Mouse (Mus musculus): Measurements from ENCODE around the gene Sirt5. TPM values are rescaled to one million over a fixed set of nuclear protein-coding genes. Genes with fewer than 3 reads are reported as not detected.

The Sirt5 gene
- polyA plus RNA-seq, 1 experiment from 2014 or later = 36.4 TPM

- 70% methylated on average over 9 of the region's 9 CpGs for WGBS
- H3K4me3 ChIP-seq (ENCODE audit: low read depth, low read length) = no peak overlapping the region
- H3K36me3 ChIP-seq (ENCODE audit: control insufficient read depth, insufficient read depth, low read length) = no peaks in the 10 kb centered on the region
- H3K4me2 ChIP-seq (ENCODE audit: low read depth, low read length) = no peak overlapping the region
- ATAC-seq (ENCODE audit: low read depth) = no peak
- H3K9me3 ChIP-seq (ENCODE audit: control insufficient read depth, low read length) = no peaks in the 10 kb centered on the region
- no peaks in the 10 kb centered on the region for H3K27me3 ChIP-seq (ENCODE audit: control insufficient read depth, insufficient read depth, low read length)
- no peak overlapping the region for H3K9ac ChIP-seq (replicated peaks; ENCODE audit: low read depth, low read length)
- no peak overlapping the region for H3K27ac ChIP-seq (ENCODE audit: low read depth, low read length)
- H3K4me1 ChIP-seq (ENCODE audit: control insufficient read depth, insufficient read depth, low read length) = 0 out of 2 replicates have a peak, but pooled peaks cover 4% of the 10 kb centered on the region
Measured at GRCm38 (mm10) chr13:43362353-43362752, 2.9 kb upstream of the Sirt5 start.

GRCm38 (mm10) chr13:43365825-43366184 lies 509 bp downstream of the Sirt5 start:
- Histone ChIP-seq H3K36me3 (ENCODE audit: control insufficient read depth, insufficient read depth, low read length) (no peaks in the 10 kb centered on the region), H3K4me3 (ENCODE audit: low read depth, low read length) (peak overlapping the region; percentile 55), H3K4me2 (ENCODE audit: low read depth, low read length) (peak overlapping the region; percentile 76), H3K4me1 (ENCODE audit: control insufficient read depth, insufficient read depth, low read length) (0 out of 2 replicates have a peak, but pooled peaks cover 4% of the 10 kb centered on the region), H3K9ac (replicated peaks; ENCODE audit: low read depth, low read length) (peak overlapping the region; percentile 75), H3K27ac (ENCODE audit: low read depth, low read length) (peak overlapping the region; percentile 66), H3K27me3 (ENCODE audit: control insufficient read depth, insufficient read depth, low read length) (no peaks in the 10 kb centered on the region), H3K9me3 (ENCODE audit: control insufficient read depth, low read length) (no peaks in the 10 kb centered on the region)
- peak; percentile 56 for ATAC-seq (ENCODE audit: low read depth)
- 12% methylated on average over 11 of the region's 11 CpGs for WGBS

- no peak overlapping the region for H3K4me3 ChIP-seq (ENCODE audit: low read depth, low read length)
- no peak overlapping the region for H3K4me2 ChIP-seq (ENCODE audit: low read depth, low read length)
- H3K9ac ChIP-seq (replicated peaks; ENCODE audit: low read depth, low read length) = no peak overlapping the region
- ATAC-seq (ENCODE audit: low read depth) = no peak
- H3K27me3 ChIP-seq (ENCODE audit: control insufficient read depth, insufficient read depth, low read length) = no peaks in the 10 kb centered on the region
- H3K9me3 ChIP-seq (ENCODE audit: control insufficient read depth, low read length) = no peaks in the 10 kb centered on the region
- WGBS = 87% methylated on average over 6 of the region's 6 CpGs
- H3K4me1 ChIP-seq (ENCODE audit: control insufficient read depth, insufficient read depth, low read length) = 0 out of 2 replicates have a peak, but pooled peaks cover 1% of the 10 kb centered on the region
- H3K27ac ChIP-seq (ENCODE audit: low read depth, low read length) = no peak overlapping the region
- H3K36me3 ChIP-seq (ENCODE audit: control insufficient read depth, insufficient read depth, low read length) = no peaks in the 10 kb centered on the region
Measured at GRCm38 (mm10) chr13:43370063-43370462, 4.8 kb downstream of the Sirt5 start.

- no peak for ATAC-seq (ENCODE audit: low read depth)
- H3K36me3 ChIP-seq (ENCODE audit: control insufficient read depth, insufficient read depth, low read length) = no peaks in the 10 kb centered on the region
- no peaks in the 10 kb centered on the region for H3K4me1 ChIP-seq (ENCODE audit: control insufficient read depth, insufficient read depth, low read length)
- no peak overlapping the region for H3K4me3 ChIP-seq (ENCODE audit: low read depth, low read length)
- no peak overlapping the region for H3K9ac ChIP-seq (replicated peaks; ENCODE audit: low read depth, low read length)
- H3K4me2 ChIP-seq (ENCODE audit: low read depth, low read length) = no peak overlapping the region
- no peak overlapping the region for H3K27ac ChIP-seq (ENCODE audit: low read depth, low read length)
- WGBS = 91% methylated on average over 1 of the region's 1 CpGs
- H3K27me3 ChIP-seq (ENCODE audit: control insufficient read depth, insufficient read depth, low read length) = no peaks in the 10 kb centered on the region
- no peaks in the 10 kb centered on the region for H3K9me3 ChIP-seq (ENCODE audit: control insufficient read depth, low read length)
Measured at GRCm38 (mm10) chr13:43372892-43373291, 7.6 kb downstream of the Sirt5 start.

GRCm38 (mm10) chr13:43374205-43374604 lies 8.9 kb downstream of the Sirt5 start:
- Histone ChIP-seq H3K27ac (ENCODE audit: low read depth, low read length) (no peak overlapping the region), H3K27me3 (ENCODE audit: control insufficient read depth, insufficient read depth, low read length) (no peaks in the 10 kb centered on the region), H3K4me3 (ENCODE audit: low read depth, low read length) (no peak overlapping the region), H3K9ac (replicated peaks; ENCODE audit: low read depth, low read length) (no peak overlapping the region), H3K4me1 (ENCODE audit: control insufficient read depth, insufficient read depth, low read length) (no peaks in the 10 kb centered on the region), H3K9me3 (ENCODE audit: control insufficient read depth, low read length) (no peaks in the 10 kb centered on the region), H3K4me2 (ENCODE audit: low read depth, low read length) (no peak overlapping the region), H3K36me3 (ENCODE audit: control insufficient read depth, insufficient read depth, low read length) (no peaks in the 10 kb centered on the region)
- ATAC-seq (ENCODE audit: low read depth) = no peak
- 89% methylated on average over 10 of the region's 10 CpGs for WGBS

GRCm38 (mm10) chr13:43374918-43375432 lies 9.7 kb downstream of the Sirt5 start:
- H3K9me3 ChIP-seq (ENCODE audit: control insufficient read depth, low read length) = no peaks in the 10 kb centered on the region
- no peak overlapping the region for H3K4me3 ChIP-seq (ENCODE audit: low read depth, low read length)
- no peaks in the 10 kb centered on the region for H3K36me3 ChIP-seq (ENCODE audit: control insufficient read depth, insufficient read depth, low read length)
- no peak overlapping the region for H3K27ac ChIP-seq (ENCODE audit: low read depth, low read length)
- WGBS = 80% methylated on average over 2 of the region's 2 CpGs
- no peaks in the 10 kb centered on the region for H3K4me1 ChIP-seq (ENCODE audit: control insufficient read depth, insufficient read depth, low read length)
- H3K27me3 ChIP-seq (ENCODE audit: control insufficient read depth, insufficient read depth, low read length) = no peaks in the 10 kb centered on the region
- no peak overlapping the region for H3K4me2 ChIP-seq (ENCODE audit: low read depth, low read length)
- no peak overlapping the region for H3K9ac ChIP-seq (replicated peaks; ENCODE audit: low read depth, low read length)
- no peak for ATAC-seq (ENCODE audit: low read depth)

- Histone ChIP-seq H3K4me3 (ENCODE audit: low read depth, low read length) (no peak overlapping the region), H3K4me2 (ENCODE audit: low read depth, low read length) (no peak overlapping the region), H3K36me3 (ENCODE audit: control insufficient read depth, insufficient read depth, low read length) (no peaks in the 10 kb centered on the region), H3K9me3 (ENCODE audit: control insufficient read depth, low read length) (no peaks in the 10 kb centered on the region), H3K27ac (ENCODE audit: low read depth, low read length) (no peak overlapping the region), H3K9ac (replicated peaks; ENCODE audit: low read depth, low read length) (no peak overlapping the region), H3K27me3 (ENCODE audit: control insufficient read depth, insufficient read depth, low read length) (no peaks in the 10 kb centered on the region), H3K4me1 (ENCODE audit: control insufficient read depth, insufficient read depth, low read length) (no peaks in the 10 kb centered on the region)
- no peak for ATAC-seq (ENCODE audit: low read depth)
- WGBS = 90% methylated on average over 3 of the region's 3 CpGs
Measured at GRCm38 (mm10) chr13:43379989-43380388, 14.7 kb downstream of the Sirt5 start.

- WGBS = 98% methylated on average over 10 of the region's 10 CpGs
- Histone ChIP-seq H3K27ac (ENCODE audit: low read depth, low read length) (no peak overlapping the region), H3K4me2 (ENCODE audit: low read depth, low read length) (no peak overlapping the region), H3K4me1 (ENCODE audit: control insufficient read depth, insufficient read depth, low read length) (no peaks in the 10 kb centered on the region), H3K36me3 (ENCODE audit: control insufficient read depth, insufficient read depth, low read length) (no peaks in the 10 kb centered on the region), H3K27me3 (ENCODE audit: control insufficient read depth, insufficient read depth, low read length) (no peaks in the 10 kb centered on the region), H3K9me3 (ENCODE audit: control insufficient read depth, low read length) (no peaks in the 10 kb centered on the region), H3K9ac (replicated peaks; ENCODE audit: low read depth, low read length) (no peak overlapping the region), H3K4me3 (ENCODE audit: low read depth, low read length) (no peak overlapping the region)
- no peak for ATAC-seq (ENCODE audit: low read depth)
Measured at GRCm38 (mm10) chr13:43385321-43385720, 20.0 kb downstream of the Sirt5 start.

GRCm38 (mm10) chr13:43397700-43398296 lies 32.5 kb downstream of the Sirt5 start:
- H3K36me3 ChIP-seq (ENCODE audit: control insufficient read depth, insufficient read depth, low read length) = peaks cover 11% of the 10 kb centered on the region
- peaks cover 10% of the 10 kb centered on the region; the same call in 1 of the 2 replicates for H3K4me1 ChIP-seq (ENCODE audit: control insufficient read depth, insufficient read depth, low read length)
- peak; percentile 76; the same call in 1 of the 2 replicates for ATAC-seq (ENCODE audit: low read depth)
- WGBS = 55% methylated on average over 12 of the region's 17 CpGs
- peak overlapping the region; percentile 2; the same call in 1 of the 2 replicates for H3K4me2 ChIP-seq (ENCODE audit: low read depth, low read length)
- H3K4me3 ChIP-seq (ENCODE audit: low read depth, low read length) = peak overlapping the region; percentile 86; the same call in 1 of the 2 replicates
- no peak overlapping the region for H3K9ac ChIP-seq (replicated peaks; ENCODE audit: low read depth, low read length)
- H3K9me3 ChIP-seq (ENCODE audit: control insufficient read depth, low read length) = no peaks in the 10 kb centered on the region
- H3K27me3 ChIP-seq (ENCODE audit: control insufficient read depth, insufficient read depth, low read length) = no peaks in the 10 kb centered on the region
- no peak overlapping the region; the same call in 1 of the 2 replicates for H3K27ac ChIP-seq (ENCODE audit: low read depth, low read length)

Data from neural tube, embryonic 14.5 days (tissue).